Mouse (Mus musculus) retina, adult 2 months (tissue): ENCODE data around the gene Elovl1.

ENCODE experiments used
- DNase-seq: peaks from one replicate; pipeline ENCODE4 v3.0.0-alpha.2; 2012; ENCODE audit warnings: low read depth, low spot score

Elovl1 gene

DNA sequence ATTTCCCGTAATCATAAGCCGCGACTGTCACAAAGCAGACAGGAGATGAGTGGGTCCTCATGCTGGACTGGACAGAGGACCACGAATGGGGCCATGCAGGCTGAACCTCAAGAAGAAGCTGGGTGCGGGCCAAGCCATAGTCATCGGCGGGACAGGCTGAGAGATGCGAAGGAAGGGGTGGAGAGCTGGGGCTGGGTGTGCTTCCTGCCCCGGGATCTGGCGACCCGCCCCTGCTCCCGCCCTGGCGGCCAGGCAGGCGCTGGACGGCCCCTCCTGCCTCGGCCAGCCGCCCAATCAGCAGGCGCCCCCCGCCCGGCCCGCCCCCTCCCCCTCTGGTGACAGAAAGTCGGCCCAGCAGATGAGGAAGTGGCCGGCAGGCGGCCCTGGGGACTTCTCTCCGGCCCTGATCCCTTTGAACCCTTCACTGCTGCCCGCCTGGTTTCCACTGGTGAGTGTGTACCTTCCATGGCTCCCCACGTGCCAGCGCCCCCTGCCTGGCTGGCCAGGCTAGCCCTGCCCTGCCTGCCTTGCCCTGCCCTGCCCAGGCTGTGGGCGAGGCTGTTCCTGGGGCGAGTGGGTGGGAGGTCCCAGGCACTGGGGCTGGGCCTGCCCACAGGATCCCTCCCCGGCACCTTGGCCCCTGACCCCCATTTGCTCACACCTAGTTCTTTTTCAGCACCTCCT is at the start of gene Elovl1:
Gene Elovl1 (plus strand): TSS at position 326 of the 684 bp plus-strand sequence.
- DNase-seq = no peak

DNA sequence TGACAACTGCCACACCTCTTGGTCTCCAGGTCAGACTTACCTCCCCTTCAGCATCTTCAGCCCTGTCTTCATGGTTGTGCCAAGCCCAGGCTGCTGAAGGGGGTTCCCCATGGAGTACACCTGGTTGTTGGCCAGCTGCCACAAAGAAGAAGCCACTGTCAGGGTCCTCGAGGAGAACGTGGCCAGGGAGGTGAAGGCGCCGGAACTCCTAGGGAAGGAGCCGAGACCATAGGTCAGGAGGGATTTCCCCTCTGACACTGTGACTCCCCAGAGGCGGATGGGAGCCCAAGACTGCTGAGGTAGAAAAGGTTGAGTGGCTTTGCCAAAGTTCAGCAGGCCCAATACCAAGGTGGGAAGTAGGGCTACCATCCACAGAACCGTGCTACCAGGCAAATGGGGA is 44.6 kb upstream of the Elovl1 start:
- DNase-seq = no peak

DNA sequence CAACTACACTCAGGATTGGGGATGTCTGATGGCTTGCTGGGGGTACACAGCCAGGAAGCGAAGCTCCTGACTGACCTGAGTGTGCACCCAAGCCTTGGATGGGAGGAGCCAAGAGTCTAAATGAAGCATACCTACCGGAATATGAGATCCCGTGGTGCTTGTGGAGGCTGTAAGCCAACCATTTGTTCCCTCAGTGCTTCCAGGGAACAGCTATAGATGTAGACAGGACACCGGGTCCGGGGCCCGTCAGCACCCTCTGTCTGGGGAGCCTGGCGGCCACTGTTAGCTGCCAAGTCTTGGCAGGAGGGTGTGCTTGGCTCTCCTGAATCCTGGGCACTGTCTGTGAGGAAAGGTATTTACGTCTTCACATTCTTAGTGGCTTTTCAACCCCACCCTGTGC is 40.6 kb upstream of the Elovl1 start:
- no peak for DNase-seq

DNA sequence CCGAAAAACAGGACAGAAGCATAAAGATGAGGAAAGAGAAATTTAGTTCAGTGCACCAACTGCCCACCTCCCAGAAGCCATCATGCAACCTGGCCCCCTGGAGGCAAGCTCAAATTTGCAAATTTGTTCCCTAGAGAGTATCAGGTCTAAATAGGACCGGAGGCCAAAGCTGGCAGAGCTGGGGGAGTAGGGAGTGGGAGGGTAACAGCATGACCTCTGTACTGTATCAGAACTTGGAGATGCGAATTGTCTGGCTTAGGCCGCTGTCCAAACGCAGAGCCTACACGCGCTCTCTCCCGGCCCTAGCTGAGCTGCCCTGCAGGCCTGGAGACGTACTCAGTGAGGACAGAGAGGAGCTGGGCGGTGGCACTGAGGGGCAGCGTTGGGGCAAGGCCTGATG is 37.7 kb upstream of the Elovl1 start:
- no peak for DNase-seq

DNA sequence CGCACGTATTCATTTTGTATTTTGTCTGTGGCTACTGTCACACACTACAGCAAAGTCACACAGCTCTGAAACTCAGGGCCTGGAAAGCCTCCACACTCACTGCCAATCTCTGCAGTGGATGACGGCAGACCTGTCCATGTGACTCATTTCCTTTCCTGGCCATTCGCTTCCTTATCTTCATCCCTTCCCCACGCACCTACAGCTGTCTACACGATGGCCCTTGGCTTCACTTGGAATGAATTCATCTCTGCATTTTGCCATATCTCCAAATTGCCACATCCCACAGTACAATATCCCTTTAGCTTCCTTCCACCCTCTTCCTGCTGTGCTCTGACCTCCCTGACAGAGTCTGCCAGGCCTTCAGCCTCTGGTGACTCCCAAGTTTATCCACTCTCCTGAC is 33.4 kb upstream of the Elovl1 start:
- DNase-seq = no peak

DNA sequence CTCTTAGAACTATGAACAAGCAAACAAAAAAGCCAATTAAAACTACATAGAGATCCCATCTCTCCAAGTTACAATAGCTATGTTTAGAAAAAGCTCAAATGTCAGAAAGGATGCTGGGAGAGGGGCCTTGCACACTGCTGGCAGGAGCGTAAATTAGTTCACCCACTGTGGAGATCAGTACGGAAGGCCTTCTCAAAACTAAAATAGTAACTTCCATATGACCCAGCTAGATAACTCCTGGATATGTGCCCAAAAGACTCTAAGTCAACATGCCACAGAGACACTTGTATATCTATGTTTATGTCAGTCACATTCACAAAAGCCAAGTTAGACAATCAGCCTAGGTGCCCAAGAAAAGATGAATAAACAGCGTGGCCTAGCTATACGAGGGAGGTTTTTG is 32.6 kb upstream of the Elovl1 start:
- DNase-seq = no peak

DNA sequence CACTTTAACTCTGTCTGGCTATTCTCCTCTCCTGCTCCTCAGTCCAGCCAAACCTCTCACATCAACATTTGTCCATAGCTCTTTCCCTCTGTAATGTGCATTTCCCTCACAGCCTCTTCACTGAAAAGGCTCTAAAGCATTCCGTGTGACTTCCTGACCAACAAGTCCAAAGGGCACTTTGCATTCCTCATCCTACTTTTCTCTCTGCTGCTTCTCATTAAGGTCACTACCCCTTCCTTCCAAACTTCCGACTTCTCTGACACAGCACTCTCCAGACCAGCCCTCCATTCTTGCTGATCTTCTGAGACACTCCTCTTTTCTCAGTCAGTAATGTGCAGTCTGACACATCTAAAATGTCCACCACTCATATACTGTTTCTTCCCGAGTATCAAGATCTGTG is 31.5 kb upstream of the Elovl1 start:
- no peak for DNase-seq

DNA sequence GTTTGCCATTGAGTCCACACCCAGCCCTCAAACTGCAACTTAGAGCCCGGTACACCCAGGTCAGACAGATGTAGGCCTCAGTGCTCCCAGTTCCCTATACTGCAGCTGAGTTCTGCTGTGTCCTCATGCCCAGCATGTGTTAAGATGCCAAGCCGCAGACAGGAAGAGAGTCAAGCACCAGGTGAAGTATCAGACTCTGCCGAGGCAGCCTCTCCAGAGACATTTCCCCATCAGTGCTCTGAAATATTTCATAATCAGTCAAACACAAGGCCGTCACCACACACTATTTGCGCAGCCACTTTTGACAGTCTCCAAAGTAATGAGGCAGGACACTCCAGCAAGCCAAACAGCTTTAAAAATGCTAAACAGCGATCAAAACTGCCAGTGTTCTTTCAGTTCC is 29.5 kb upstream of the Elovl1 start:
- no peak for DNase-seq

DNA sequence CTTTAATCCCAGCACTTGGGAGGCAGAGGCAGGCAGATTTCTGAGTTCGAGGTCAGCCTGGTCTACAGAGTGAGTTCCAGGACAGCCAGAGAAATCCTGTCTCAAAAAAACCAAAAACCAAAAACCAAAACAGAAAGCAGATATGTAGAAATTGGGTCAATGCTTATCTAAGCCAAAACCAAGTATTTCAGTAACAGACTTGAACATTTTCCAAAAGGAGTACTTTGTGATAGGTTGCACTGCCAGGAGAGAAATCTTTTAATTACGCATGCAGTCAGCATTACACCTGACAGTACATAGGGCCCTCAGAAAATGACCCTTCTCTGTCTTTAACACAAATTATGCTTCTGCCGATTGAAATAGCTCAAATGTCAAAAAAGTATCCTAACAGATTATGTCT is 26.5 kb upstream of the Elovl1 start:
- DNase-seq = no peak

DNA sequence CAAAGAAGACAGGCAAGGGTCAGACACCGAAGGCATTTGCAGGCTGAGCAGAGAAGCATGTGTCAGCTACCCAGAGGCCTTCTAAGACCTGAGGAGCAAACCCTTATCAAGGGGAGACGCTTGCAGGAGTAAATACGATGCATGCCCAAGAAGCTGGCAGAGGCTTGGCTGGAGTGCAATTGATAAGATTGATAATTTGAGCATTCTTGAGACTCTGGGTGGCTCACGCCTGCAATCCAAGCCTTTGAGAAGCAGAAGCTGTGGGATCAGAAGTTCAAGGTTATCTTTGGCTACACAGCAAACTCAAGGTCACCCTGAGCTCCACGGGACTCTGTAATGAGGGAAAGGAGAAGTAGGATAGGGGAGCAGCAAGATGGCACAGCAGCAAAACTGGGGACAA is 26.0 kb upstream of the Elovl1 start:
- DNase-seq = no peak

DNA sequence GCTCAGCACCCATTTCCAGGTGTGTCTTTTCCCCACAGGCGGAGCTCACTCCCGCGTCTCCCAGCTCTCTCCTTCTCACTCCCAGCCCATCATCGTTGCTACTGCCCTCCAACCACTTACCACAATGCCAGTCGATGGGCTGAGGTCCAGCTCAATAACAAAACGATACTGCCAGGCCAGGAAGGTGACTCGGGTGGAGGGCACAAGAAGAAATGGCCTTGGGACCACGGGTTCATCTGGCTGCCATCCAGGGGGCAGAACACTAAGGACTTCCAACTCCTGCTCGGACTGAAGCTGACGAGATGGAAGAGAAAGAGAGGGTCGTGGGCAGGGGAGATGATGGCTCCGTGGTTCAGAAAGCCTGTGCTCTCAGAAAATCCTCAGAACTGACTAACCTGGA is 25.2 kb upstream of the Elovl1 start:
- DNase-seq = no peak

DNA sequence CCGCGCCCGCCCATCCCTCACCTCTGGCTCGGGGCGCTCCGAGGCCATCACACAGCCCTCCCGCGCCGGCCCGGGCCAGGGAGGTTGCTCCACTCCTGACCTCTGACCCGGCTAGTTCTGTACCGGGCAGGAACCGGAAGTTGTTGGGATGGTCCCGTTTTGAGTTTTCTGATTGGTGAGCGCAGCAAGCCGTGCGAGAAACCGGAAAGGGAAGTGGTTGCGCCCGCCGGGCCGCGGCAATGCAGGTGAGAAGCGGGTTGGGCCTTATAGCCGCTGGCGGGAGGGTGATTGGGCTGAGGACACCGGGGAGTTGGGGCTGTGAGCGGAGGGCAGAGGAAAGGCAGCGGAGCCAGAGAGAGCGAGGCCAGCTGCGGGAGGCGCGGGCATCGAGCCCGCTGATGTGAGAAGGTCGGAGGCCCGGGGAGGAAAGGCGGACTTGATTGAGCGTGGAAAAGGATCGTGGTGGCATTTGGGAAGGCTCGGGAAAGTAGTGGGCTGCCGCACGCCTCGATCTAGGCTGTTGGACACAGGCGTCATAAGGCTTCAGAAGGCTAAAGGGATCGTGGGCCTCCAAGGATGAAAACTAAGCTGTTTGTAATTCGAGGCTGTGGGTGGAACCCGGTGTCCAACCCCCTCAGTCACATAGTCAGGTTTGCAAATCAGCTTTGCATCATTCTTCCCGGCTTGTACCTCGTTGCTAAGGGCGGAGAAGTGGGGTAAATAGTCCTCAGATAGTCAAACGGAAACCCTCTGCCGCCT is 18.6 kb upstream of the Elovl1 start, which contains the start of the genes Szt2 and Med8:
Gene Szt2 (minus strand): TSS at position 132 of the 759 bp plus-strand sequence.
Gene Med8 (plus strand): TSS at position 196 of the 759 bp plus-strand sequence.
- DNase-seq = peak; percentile 84

DNA sequence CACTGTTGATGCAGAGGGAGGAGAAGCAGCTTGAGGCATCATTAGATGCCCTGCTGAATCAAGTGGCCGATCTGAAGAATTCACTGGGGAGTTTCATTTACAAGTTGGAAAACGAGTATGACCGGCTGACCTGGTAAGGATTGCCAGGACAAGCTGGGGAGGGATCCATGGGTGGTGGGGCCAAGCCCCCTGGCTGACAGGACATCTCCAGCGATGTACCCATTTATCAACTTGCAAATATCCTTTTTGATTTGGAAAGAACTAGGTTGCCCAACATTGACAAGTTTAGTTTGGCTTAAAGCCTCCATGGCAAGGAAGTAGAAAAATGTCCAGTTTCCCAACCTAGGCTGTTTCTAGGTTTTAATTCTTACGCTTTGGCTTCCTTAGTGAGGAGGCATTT is 17.0 kb upstream of the Elovl1 start:
- DNase-seq = no peak

DNA sequence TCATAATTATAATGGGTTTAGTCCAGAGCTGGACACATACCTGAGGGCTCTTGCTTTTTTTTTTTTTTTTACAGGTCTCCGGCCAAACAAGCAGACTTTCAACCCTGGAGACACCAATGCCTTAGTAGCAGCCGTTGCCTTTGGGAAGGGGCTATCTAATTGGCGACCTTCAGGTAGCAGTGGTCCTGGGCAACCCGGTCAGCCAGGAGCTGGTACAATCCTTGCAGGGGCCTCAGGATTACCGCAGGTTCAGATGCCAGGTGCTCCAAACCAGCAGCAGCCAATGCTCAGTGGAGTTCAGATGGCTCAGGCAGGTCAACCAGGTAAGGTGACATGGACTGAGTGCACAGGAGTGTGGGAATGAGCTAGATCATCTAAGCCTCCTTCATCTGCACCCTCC is 14.3 kb upstream of the Elovl1 start:
- no peak for DNase-seq

DNA sequence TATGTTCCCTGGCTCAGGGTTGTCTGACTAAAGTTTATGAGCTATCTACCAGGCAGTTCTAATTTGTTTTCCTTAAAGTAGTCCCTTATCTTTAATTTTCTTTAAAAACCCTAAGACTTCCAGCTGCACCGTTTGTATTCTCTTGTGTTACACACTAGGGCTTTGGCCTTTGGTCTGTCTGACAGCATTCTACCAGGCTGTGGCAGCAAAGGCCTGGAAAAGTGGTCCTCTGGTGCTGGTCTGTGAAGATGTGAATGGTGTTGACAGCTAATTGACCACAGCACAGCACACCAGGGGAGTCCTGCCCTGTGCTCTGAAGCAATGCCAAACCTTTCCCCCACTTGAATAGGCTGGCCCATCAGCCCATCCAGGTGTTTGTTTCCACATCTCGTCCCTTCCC is 12.1 kb upstream of the Elovl1 start:
- DNase-seq = no peak

DNA sequence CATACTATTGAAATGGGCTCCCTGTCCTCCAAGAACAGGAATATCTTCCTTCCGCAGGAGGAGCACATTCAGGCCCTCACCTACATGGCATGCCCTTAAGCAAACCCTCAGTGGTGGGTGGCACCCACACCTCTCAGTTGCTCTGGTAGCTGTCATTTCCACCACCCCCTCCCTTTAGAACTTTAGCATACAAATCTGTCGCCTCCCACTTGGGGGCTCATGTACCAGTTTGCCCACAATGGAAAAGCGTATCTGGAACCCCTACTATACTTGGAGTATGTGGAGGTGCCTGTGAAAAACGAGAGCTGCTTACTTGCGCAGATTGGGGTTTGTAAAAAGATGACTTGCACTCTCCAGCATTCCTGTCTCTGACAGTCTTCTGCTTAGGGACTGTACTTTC is 11.6 kb upstream of the Elovl1 start:
- no peak for DNase-seq

DNA sequence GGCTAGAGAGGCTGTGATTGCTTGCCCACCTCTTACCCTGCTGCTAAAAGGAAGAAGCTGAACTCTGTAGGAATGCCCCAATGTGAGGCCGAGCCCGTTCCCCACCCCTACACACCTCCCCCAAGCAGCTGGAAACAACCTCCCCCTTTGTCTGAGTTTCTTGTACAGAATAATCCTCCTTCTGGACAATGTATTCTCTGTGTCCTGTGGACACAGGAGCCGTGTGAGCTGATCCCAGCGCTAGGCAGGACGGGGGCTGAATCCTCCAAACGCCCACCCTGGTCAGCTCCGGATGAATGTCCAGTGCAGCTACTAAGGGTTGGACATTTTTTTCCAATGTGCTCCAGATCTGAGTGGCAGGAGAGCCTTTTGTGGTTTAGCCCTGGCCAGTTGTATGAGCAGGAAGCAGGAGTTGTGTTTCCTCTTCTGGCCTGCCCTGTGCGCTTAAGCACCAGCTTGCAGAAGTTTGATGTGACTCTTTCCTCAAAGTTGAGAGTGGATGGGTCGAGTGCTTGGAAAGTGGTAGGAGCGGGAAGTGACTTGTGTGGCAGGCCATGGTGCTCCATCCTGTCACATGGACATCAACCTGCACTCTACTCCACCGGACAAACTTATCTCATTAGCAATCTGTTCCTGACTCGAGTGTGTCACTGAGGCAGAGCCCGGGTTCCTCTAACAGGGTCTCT is 10.6 kb upstream of the Elovl1 start:
- no peak for DNase-seq

DNA sequence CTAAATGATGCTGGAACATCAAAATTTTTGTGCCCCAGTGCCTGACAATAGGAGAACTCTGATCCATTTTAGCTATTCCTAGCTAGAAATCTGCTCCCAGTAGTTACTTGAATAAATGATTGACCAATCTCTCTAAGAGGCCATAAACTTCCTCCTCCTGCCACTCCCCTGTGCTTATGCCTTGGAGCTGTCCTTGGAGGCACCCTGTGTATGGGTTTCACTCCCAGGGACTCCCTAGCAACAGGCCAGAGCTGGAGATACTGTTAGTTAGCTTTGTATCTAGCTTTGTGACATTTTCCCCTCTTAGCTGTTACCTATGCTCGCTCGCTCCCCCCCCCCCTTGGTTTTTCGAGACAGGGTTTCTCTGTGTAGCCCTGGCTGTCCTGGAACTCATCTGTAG is 6.5 kb upstream of the Elovl1 start:
- DNase-seq = no peak

DNA sequence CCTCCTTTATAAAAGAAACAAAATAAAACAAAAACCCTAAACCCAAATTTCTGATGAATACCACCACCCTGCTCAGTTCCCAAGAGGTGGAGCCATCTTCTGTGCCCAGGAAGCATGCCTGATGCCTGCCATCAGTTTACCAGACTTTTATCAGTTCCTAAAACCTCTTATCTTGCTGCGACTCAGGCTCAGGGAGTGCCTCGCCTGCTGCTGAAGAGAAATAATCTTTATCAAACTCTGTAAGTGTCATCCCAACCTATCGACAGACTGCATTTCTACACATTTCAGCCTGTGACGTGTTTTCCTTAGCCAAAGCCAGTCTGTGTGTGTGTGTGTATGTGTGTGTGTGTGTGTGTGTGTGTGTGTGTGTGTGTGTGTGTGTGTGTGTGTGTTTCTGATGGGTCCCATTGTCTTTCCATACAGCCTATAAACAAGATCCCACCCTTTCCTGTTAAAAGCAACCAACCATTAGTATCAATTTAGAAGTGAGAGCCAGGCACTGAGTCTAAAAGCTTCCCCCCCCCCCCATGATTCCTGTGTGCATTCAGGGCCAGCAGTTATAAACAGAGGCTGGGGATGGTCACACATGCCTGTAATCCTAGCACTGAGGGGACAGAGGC is 3.2 kb upstream of the Elovl1 start:
- DNase-seq = no peak

DNA sequence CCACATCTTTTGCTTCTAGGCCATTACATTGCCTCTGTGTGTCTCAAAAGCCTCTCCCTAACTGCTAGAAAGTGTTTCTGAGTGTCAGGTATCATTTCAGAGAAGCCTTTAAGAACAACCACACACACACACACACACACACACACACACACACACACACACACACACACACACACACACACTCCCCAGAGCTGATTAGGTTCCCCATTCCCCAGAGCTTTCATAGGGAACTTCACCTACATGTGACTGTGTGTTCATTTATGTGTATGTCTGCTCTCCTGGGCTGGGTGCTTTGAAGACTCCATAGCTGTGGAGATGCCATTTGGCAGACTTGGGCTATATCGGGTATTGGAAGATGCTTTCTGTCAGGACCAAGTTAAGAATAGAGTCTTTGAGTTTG is 2.5 kb upstream of the Elovl1 start:
- no peak for DNase-seq

DNA sequence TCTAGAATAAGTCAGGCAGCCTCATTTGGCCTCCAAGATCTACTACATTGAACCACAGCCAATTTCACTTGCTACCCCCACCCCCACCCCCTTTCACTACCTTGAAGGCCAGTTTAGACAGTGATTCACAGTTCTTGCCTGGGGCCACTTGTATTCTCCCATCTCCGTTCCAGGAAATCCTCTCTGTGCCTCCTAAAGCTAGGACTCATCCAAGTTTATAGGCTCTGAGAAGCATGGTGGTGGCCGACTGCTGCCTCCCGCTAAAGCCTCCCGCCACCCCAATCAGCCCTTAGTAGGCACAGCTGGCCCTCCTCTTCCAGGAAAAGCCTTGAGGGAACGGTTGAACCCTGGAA is 502 bp upstream of the Elovl1 start:
- DNase-seq = no peak

DNA sequence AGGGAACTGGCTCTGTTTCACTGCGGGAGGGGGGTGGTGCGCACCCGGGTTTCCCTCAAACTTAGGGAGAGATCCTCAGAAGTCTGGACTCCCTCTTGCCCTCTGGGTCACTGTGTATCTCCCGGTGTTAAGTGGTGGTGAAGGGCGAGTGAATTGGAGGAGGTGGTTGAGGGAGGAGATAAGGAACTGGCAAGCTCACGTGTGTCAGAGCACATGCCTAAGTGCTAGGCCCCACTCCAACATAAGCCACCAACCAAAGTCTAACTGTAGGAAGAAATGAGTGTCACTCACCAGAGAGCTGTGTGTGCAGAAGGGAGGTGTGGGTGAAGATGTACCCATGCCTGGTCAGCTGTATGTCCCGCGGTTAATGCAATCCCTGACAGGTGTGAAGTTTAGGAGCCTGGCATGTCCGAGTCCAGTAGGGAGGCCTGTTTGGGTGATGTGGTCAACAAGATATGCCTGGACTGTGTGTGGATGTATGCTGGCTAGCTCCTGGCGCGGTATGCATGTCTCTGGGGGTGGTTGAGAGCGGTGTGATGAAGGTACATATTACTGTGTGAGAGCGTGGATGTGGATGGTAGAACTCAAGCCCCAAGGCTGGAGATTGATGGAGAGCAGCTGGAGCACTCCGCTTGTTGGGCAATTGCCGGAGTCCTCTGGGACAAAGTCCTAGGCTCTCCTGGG is 780 bp downstream of the Elovl1 start:
- no peak for DNase-seq
